1 mouse cellular context compared by ENCODE assay signal in the genomic region with DNA sequence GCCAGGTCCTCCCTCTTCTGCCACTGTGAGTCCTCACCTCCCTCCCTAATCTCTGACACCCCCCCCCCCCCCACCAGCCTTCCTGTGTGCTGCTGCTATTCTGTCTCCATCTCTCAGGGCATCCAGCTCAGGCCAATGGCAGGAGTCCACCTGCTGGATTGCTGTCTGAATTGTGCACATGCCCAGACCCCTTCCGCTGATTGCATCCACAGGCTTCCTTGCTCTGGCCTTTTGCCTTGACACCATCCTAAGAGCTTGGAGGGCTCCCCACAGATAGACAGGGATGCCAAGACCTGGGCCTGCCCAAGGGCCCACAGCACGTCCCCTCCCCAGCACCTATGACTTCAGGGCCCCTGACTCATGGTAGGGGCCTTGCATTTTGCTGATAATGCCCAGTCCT.
TF ChIP-seq lines count a peak whose summit lies in the region.

No protein-coding gene starts in this region.

TF ChIP-seq in CH12.LX, 34 proteins besides CTCF, POLR2A, EP300 and RAD21:
- no peak for TF ChIP-seq CHD2 (IDR thresholded peaks at IDR 0.05; ENCODE audit: low read length)
